Comparison of ENCODE assay signal across 21 mouse cellular contexts in the genomic region with DNA sequence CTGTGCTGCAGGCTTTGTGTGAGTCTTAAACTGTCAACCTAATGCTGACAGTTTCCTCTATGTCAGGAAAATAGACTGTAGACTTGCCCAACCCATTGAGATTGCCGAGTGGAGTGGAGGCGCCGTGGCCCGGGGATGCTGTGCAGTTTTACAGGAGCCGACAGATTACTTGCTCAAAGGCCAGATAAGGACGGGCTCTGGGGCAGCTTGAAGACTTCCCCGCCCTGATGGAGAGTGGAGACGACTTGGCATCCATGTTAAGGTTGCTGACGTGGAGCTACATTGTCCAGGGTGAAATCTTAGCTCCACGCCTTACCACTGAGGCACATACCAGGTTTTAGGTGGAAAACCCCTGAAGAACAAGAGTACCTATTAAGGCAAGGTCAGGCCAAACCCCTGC.
"Had no signal": no experiment of that assay in that cellular context is flagged by ENCODE, and none has a peak within 500 bp of the region (broad histone marks: within the 10 kb centered on the region; RNA-seq: fewer than 3 reads in every experiment).

No protein-coding gene starts in this region.

- H3K9ac ChIP-seq: kidney, embryonic 15.5 days; limb, embryonic 12.5 days; limb, embryonic 15.5 days; liver, embryonic 14.5 days; liver, postnatal 0 days; lung, embryonic 15.5 days; midbrain, embryonic 13.5 days; neural tube, embryonic 12.5 days; neural tube, embryonic 15.5 days; stomach, embryonic 15.5 days had no signal

- DNase-seq: left cerebral cortex, postnatal 4 days; liver, postnatal 0 days; lung, postnatal 14 days; lung, postnatal 4 days; right cerebral cortex, adult 18-20 months; right cerebral cortex, postnatal 25 days; spleen, adult 18-20 months; thymus, adult 2 months; thymus, postnatal 14 days; thymus, postnatal 4 days had no signal

- ATAC-seq: inflammation-experienced regulatory T-cells, adult 6 months; liver, postnatal 0 days; midbrain, embryonic 13.5 days had no signal

- H3K27me3 ChIP-seq: kidney, embryonic 15.5 days; limb, embryonic 12.5 days; limb, embryonic 15.5 days; lung, embryonic 15.5 days; midbrain, embryonic 13.5 days; neural tube, embryonic 12.5 days; neural tube, embryonic 15.5 days; stomach, embryonic 15.5 days had no signal

- H3K9me3 ChIP-seq: kidney, embryonic 15.5 days; limb, embryonic 15.5 days; lung, embryonic 15.5 days; midbrain, embryonic 13.5 days; neural tube, embryonic 12.5 days; neural tube, embryonic 15.5 days; stomach, embryonic 15.5 days had no signal

- H3K4me1 ChIP-seq: neural tube, embryonic 12.5 days had no signal

- H3K4me2 ChIP-seq: kidney, embryonic 15.5 days; limb, embryonic 12.5 days; limb, embryonic 15.5 days; liver, embryonic 11.5 days; lung, embryonic 15.5 days; midbrain, embryonic 13.5 days; neural tube, embryonic 12.5 days; neural tube, embryonic 15.5 days; stomach, embryonic 15.5 days had no signal

- H3K36me3 ChIP-seq: kidney, embryonic 15.5 days; limb, embryonic 15.5 days; neural tube, embryonic 15.5 days; stomach, embryonic 15.5 days had no signal

- H3K27ac ChIP-seq: kidney, embryonic 15.5 days; limb, embryonic 12.5 days; limb, embryonic 15.5 days; liver, embryonic 14.5 days; lung, embryonic 15.5 days; midbrain, embryonic 13.5 days; neural tube, embryonic 12.5 days; stomach, embryonic 15.5 days had no signal

- H3K4me3 ChIP-seq: kidney, embryonic 15.5 days; limb, embryonic 12.5 days; limb, embryonic 15.5 days; lung, embryonic 15.5 days; midbrain, embryonic 13.5 days; neural tube, embryonic 12.5 days; neural tube, embryonic 15.5 days; stomach, embryonic 15.5 days had no signal
